Mouse (Mus musculus) midbrain, embryonic 13.5 days (tissue): ENCODE data around the gene Bptf. TPM values are rescaled to one million over a fixed set of nuclear protein-coding genes. Genes with fewer than 3 reads are reported as not detected.
A peak's percentile ranks its signal among the peaks of the same experiment; 100 is the strongest.

Source experiments
- ATAC-seq: fragments of 200-750 bp; cut with Nextera tagmentation; 2 replicates; pipeline ENCODE4 v1.8.0; 2017; ENCODE audit warnings: mild to moderate bottlenecking, moderate TSS enrichment, moderate library complexity
- H3K27ac ChIP-seq: fragments of 300-500 bp; sonication (generic); 2 replicates; pipeline ENCODE4 v1.5.1; 2015; ENCODE audit warnings: inconsistent platforms, mild to moderate bottlenecking, moderate library complexity
- H3K27me3 ChIP-seq: fragments of 300-500 bp; sonication (generic); 2 replicates; pipeline ENCODE4 v1.6.1; 2015; ENCODE audit warnings: mild to moderate bottlenecking, inconsistent platforms
- H3K36me3 ChIP-seq: fragments of 300-500 bp; sonication (generic); 2 replicates; pipeline ENCODE4 v1.6.1; 2015; ENCODE audit warnings: mild to moderate bottlenecking, inconsistent platforms
- H3K4me1 ChIP-seq: fragments of 300-500 bp; sonication (generic); replicated peaks from 2 replicates; pipeline ENCODE4 v1.6.1; 2015; ENCODE audit warnings: inconsistent platforms
- H3K4me2 ChIP-seq: fragments of 300-500 bp; sonication (generic); replicated peaks from 2 replicates; pipeline ENCODE4 v1.6.1; 2015; ENCODE audit warnings: moderate library complexity, mild to moderate bottlenecking, inconsistent platforms
- H3K4me3 ChIP-seq: fragments of 300-500 bp; sonication (generic); replicated peaks from 2 replicates; pipeline ENCODE4 v1.5.1; 2015; ENCODE audit warnings: mild to moderate bottlenecking, inconsistent platforms
- H3K9ac ChIP-seq: fragments of 300-500 bp; sonication (generic); replicated peaks from 2 replicates; pipeline ENCODE4 v1.6.1; 2015; ENCODE audit warnings: mild to moderate bottlenecking, inconsistent platforms
- H3K9me3 ChIP-seq: fragments of 300-500 bp; sonication (generic); 2 replicates; pipeline ENCODE4 v1.6.1; 2016; ENCODE audit warnings: mild to moderate bottlenecking, inconsistent platforms
- WGBS: fragments of 180-500 bp; shearing (Covaris S2); methylation state at CpG from one replicate; pipeline ENCODE4 v1.1.7; 2015; 5-methylcytosine and 5-hydroxymethylcytosine counted together
- polyA plus RNA-seq: library from polyadenylated mRNA; unstranded; fragments of >200 nt; fragmentation: Nextera tagmentation; extraction: Ambion mirVana; gene quantifications from 2 replicates; pipeline ENCODE4 v1.2.1, GENCODE M21; 2015

The Bptf gene
- polyA plus RNA-seq, 1 experiment from 2014 or later, result 45.1 TPM

GRCm38 (mm10) chr11:107043361-107043760, 88.6 kb downstream of the Bptf start:
- H3K4me2 ChIP-seq, result no peak overlapping the region
- H3K36me3 ChIP-seq, result peaks cover 71% of the 10 kb centered on the region
- no peak overlapping the region for H3K9ac ChIP-seq
- no peaks in the 10 kb centered on the region for H3K27me3 ChIP-seq
- 96% methylated on average over 11 of the region's 11 CpGs for WGBS
- no peaks in the 10 kb centered on the region for H3K9me3 ChIP-seq
- H3K4me1 ChIP-seq, result no peaks in the 10 kb centered on the region
- no peak overlapping the region for H3K27ac ChIP-seq
- ATAC-seq, result no peak
- no peak overlapping the region for H3K4me3 ChIP-seq

GRCm38 (mm10) chr11:107041396-107041795, 90.5 kb downstream of the Bptf start:
- no peaks in the 10 kb centered on the region for H3K9me3 ChIP-seq
- no peak overlapping the region for H3K4me3 ChIP-seq
- H3K36me3 ChIP-seq, result peaks cover 77% of the 10 kb centered on the region
- no peak for ATAC-seq
- no peak overlapping the region for H3K27ac ChIP-seq
- no peaks in the 10 kb centered on the region for H3K4me1 ChIP-seq
- no peaks in the 10 kb centered on the region for H3K27me3 ChIP-seq
- H3K9ac ChIP-seq, result no peak overlapping the region
- no peak overlapping the region for H3K4me2 ChIP-seq
- 98% methylated on average over 3 of the region's 3 CpGs for WGBS

- Histone ChIP-seq H3K9me3 (no peaks in the 10 kb centered on the region), H3K4me2 (no peak overlapping the region), H3K27ac (no peak overlapping the region), H3K4me3 (no peak overlapping the region), H3K36me3 (peaks cover 75% of the 10 kb centered on the region), H3K4me1 (no peaks in the 10 kb centered on the region), H3K27me3 (no peaks in the 10 kb centered on the region), H3K9ac (no peak overlapping the region)
- WGBS, result 96% methylated on average over 5 of the region's 5 CpGs
- no peak for ATAC-seq
Observed at GRCm38 (mm10) chr11:107039417-107039816, 92.5 kb downstream of the Bptf start.

GRCm38 (mm10) chr11:107034085-107034810, 97.7 kb downstream of the Bptf start:
- no peak overlapping the region for H3K4me3 ChIP-seq
- H3K9ac ChIP-seq, result no peak overlapping the region
- H3K9me3 ChIP-seq, result no peaks in the 10 kb centered on the region
- peaks cover 38% of the 10 kb centered on the region for H3K36me3 ChIP-seq
- 91% methylated on average over 10 of the region's 10 CpGs for WGBS
- no peak overlapping the region for H3K27ac ChIP-seq
- H3K27me3 ChIP-seq, result no peaks in the 10 kb centered on the region
- no peak overlapping the region for H3K4me2 ChIP-seq
- no peak for ATAC-seq
- peaks cover 12% of the 10 kb centered on the region; the same call in 1 of the 2 replicates for H3K4me1 ChIP-seq

GRCm38 (mm10) chr11:107031635-107032034, 100.3 kb downstream of the Bptf start:
- WGBS, result 12% methylated on average over 7 of the region's 7 CpGs
- peaks cover 27% of the 10 kb centered on the region for H3K4me1 ChIP-seq
- no peak overlapping the region for H3K27ac ChIP-seq
- ATAC-seq, result no peak
- H3K4me2 ChIP-seq, result no peak overlapping the region
- H3K36me3 ChIP-seq, result peaks cover 11% of the 10 kb centered on the region
- H3K4me3 ChIP-seq, result no peak overlapping the region
- no peak overlapping the region for H3K9ac ChIP-seq
- H3K27me3 ChIP-seq, result no peaks in the 10 kb centered on the region
- H3K9me3 ChIP-seq, result no peaks in the 10 kb centered on the region

GRCm38 (mm10) chr11:107029536-107029935, 102.4 kb downstream of the Bptf start:
- H3K9me3 ChIP-seq, result no peaks in the 10 kb centered on the region
- no peak for ATAC-seq
- no peak overlapping the region for H3K9ac ChIP-seq
- H3K4me1 ChIP-seq, result peaks cover 48% of the 10 kb centered on the region
- no peak overlapping the region for H3K27ac ChIP-seq
- no peak overlapping the region for H3K4me3 ChIP-seq
- no peak overlapping the region for H3K4me2 ChIP-seq
- WGBS, result 59% methylated on average over 19 of the region's 19 CpGs
- H3K27me3 ChIP-seq, result no peaks in the 10 kb centered on the region
- H3K36me3 ChIP-seq, result no peaks in the 10 kb centered on the region

GRCm38 (mm10) chr11:107028754-107029153, 103.2 kb downstream of the Bptf start:
- H3K4me3 ChIP-seq, result peak overlapping the region; percentile 63
- H3K27ac ChIP-seq, result peak overlapping the region; percentile 74
- H3K27me3 ChIP-seq, result no peaks in the 10 kb centered on the region
- H3K9ac ChIP-seq, result peak overlapping the region; percentile 75
- no peaks in the 10 kb centered on the region for H3K9me3 ChIP-seq
- WGBS, result 68% methylated on average over 6 of the region's 6 CpGs
- no peaks in the 10 kb centered on the region for H3K36me3 ChIP-seq
- ATAC-seq, result no peak
- H3K4me2 ChIP-seq, result peak overlapping the region; percentile 74
- H3K4me1 ChIP-seq, result peaks cover 51% of the 10 kb centered on the region

GRCm38 (mm10) chr11:107028275-107028618, 103.7 kb downstream of the Bptf start:
- ATAC-seq, result peak; percentile 69
- peak overlapping the region; percentile 74 for H3K4me2 ChIP-seq
- no peaks in the 10 kb centered on the region for H3K36me3 ChIP-seq
- no peaks in the 10 kb centered on the region for H3K27me3 ChIP-seq
- peak overlapping the region; percentile 75 for H3K9ac ChIP-seq
- peak overlapping the region; percentile 63 for H3K4me3 ChIP-seq
- 5% methylated on average over 29 of the region's 29 CpGs for WGBS
- peak overlapping the region; percentile 74 for H3K27ac ChIP-seq
- H3K4me1 ChIP-seq, result peaks cover 51% of the 10 kb centered on the region
- H3K9me3 ChIP-seq, result no peaks in the 10 kb centered on the region

- peaks cover 51% of the 10 kb centered on the region for H3K4me1 ChIP-seq
- H3K9ac ChIP-seq, result peak overlapping the region; percentile 75
- H3K4me2 ChIP-seq, result peak overlapping the region; percentile 74
- 0 out of 2 replicates have a peak, but pooled peaks cover 2% of the 10 kb centered on the region for H3K27me3 ChIP-seq
- WGBS, result 2% methylated on average over 87 of the region's 107 CpGs
- peak overlapping the region; percentile 74 for H3K27ac ChIP-seq
- H3K36me3 ChIP-seq, result no peaks in the 10 kb centered on the region
- H3K4me3 ChIP-seq, result peak overlapping the region; percentile 63
- no peaks in the 10 kb centered on the region for H3K9me3 ChIP-seq
- peak; percentile 93 for ATAC-seq
Observed at GRCm38 (mm10) chr11:107027431-107028274, 104.3 kb downstream of the Bptf start.

- ATAC-seq, result no peak
- H3K4me1 ChIP-seq, result peaks cover 42% of the 10 kb centered on the region
- no peaks in the 10 kb centered on the region for H3K9me3 ChIP-seq
- H3K27ac ChIP-seq, result no peak overlapping the region
- peak overlapping the region; percentile 76; the same call in 1 of the 2 replicates for H3K9ac ChIP-seq
- 0 out of 2 replicates have a peak, but pooled peaks cover 2% of the 10 kb centered on the region for H3K27me3 ChIP-seq
- no peaks in the 10 kb centered on the region for H3K36me3 ChIP-seq
- peak overlapping the region; percentile 63 for H3K4me3 ChIP-seq
- WGBS, result 12% methylated on average over 12 of the region's 12 CpGs
- H3K4me2 ChIP-seq, result peak overlapping the region; percentile 74
Observed at GRCm38 (mm10) chr11:107026554-107027430, 105.1 kb downstream of the Bptf start.

- no peaks in the 10 kb centered on the region for H3K36me3 ChIP-seq
- WGBS, result under 1% methylated on average over 45 of the region's 45 CpGs
- H3K9ac ChIP-seq, result peak within 1 kb of the TSS; percentile 76
- ATAC-seq, result peak; percentile 19
- peak within 1 kb of the TSS; percentile 74 for H3K4me2 ChIP-seq
- H3K4me1 ChIP-seq, result peaks cover 39% of the 10 kb centered on the region
- peak within 1 kb of the TSS; percentile 69 for H3K27ac ChIP-seq
- H3K9me3 ChIP-seq, result no peaks in the 10 kb centered on the region
- 0 out of 2 replicates have a peak, but pooled peaks cover 2% of the 10 kb centered on the region for H3K27me3 ChIP-seq
- H3K4me3 ChIP-seq, result peak within 1 kb of the TSS; percentile 63
Observed at GRCm38 (mm10) chr11:107025411-107026321, 106.3 kb downstream of the Bptf start, which contains the start of gene 1810010H24Rik. Gene 1810010H24Rik, plus strand, starts transcription at chr11:107025681.
